Mouse (Mus musculus) thymus, adult 2 months (tissue): Measurements from ENCODE around the gene Slc25a54.

Source experiments
- CTCF ChIP-seq: fragments of 200-500 bp; IDR thresholded peaks from 2 replicates; pipeline ENCODE4 v1.5.1; 2012; ENCODE audit warnings: mild to moderate bottlenecking, control low read depth, low read length, moderate library complexity, borderline replicate concordance; ENCODE audit not compliant: control insufficient read depth, poor library complexity, insufficient read depth; ENCODE audit errors: extremely low read depth
- POLR2A ChIP-seq: fragments of 200-500 bp; IDR thresholded peaks from 2 replicates; pipeline ENCODE4 v1.6.1; 2012; ENCODE audit warnings: mild to moderate bottlenecking, low read length, control low read depth, moderate library complexity; ENCODE audit not compliant: control insufficient read depth, poor library complexity, insufficient read depth; ENCODE audit errors: extremely low read depth

- TF ChIP-seq CTCF = no peak
- no peak for TF ChIP-seq POLR2A
These were observed 45.9 kb upstream of the Slc25a54 start for GRCm38 (mm10) chr3:109034411-109034810.
